ENCODE assay signal across 8 mouse cellular contexts in the genomic region with DNA sequence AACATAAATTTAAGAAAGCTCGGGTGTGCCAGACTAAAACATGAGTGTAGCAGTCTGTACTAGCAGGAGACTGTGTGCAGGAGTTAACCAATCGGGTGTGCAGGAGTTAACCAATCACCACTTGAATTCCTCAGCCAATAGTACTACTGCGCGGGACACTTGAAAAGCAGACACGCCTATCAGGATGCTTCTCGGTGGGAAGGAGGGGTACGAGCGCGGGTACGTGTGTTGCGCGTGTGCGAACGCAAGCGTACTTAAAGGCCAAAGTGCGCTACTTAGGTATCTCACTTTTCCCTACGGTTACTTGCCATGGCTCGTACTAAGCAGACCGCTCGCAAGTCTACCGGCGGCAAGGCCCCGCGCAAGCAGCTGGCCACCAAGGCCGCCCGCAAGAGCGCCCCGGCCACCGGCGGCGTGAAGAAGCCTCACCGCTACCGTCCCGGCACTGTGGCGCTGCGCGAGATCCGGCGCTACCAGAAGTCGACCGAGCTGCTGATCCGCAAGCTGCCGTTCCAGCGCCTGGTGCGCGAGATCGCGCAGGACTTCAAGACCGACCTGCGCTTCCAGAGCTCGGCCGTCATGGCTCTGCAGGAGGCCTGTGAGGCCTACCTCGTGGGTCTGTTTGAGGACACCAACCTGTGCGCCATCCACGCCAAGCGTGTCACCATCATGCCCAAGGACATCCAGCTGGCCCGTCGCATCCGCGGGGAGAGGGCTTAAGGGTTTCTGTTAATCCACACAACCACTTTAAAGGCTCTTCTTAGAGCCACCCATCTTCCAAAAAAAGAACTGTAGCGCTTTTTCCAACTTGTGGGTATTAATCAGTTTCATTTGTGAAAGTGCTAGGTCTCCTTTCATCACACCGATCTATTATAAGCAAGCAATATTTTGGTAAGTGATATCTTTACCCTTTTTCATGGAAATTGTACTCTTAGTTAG. TPM values are rescaled to one million over a fixed set of nuclear protein-coding genes. Genes with fewer than 3 reads are reported as not detected.
DNase-seq lines count a peak whose midpoint lies in the region; ATAC-seq lines count a peak whose summit lies in the region.
"Not testable (repeated sequence)": the region's sequence is repeated elsewhere in the genome, so short reads cannot be mapped to it uniquely, and the experiment has no call there.

Gene Hist1h3g (plus strand): TSS at position 286 of the 939 bp plus-strand sequence.

- H3K27me3 ChIP-seq in hindbrain, embryonic 16.5 days (replicated peaks; ENCODE audit: control insufficient read depth, insufficient read depth, low read length) = not testable (repeated sequence)

- peak; percentile 94 for ATAC-seq in hindbrain, embryonic 16.5 days

- H3K9ac ChIP-seq in hindbrain, embryonic 16.5 days (ENCODE audit: low read depth, low read length) = peak within 1 kb of the TSS; percentile 47

- WGBS in hindbrain, embryonic 16.5 days = under 1% methylated on average over 36 of the region's 62 CpGs

- H3K4me3 ChIP-seq in hindbrain, embryonic 16.5 days (ENCODE audit: low read length) = peak within 1 kb of the TSS; percentile 48

- H3K36me3 ChIP-seq in hindbrain, embryonic 16.5 days (ENCODE audit: control insufficient read depth, insufficient read depth, low read length) = not testable (repeated sequence)

- peak within 1 kb of the TSS; percentile 63 for H3K4me2 ChIP-seq in hindbrain, embryonic 16.5 days (ENCODE audit: low read length)

- peaks cover 25% of the 10 kb centered on the region for H3K4me1 ChIP-seq in hindbrain, embryonic 16.5 days (ENCODE audit: control insufficient read depth, insufficient read depth, low read depth, low read length)

- H3K9me3 ChIP-seq in hindbrain, embryonic 16.5 days (ENCODE audit: control insufficient read depth, low read length) = not testable (repeated sequence)

- peak within 1 kb of the TSS; percentile 70 for H3K27ac ChIP-seq in hindbrain, embryonic 16.5 days (ENCODE audit: low read depth, low read length)

- DNase-seq in ZHBTc4 (ENCODE audit: low read depth, low spot score) = peak; percentile 98
- peak; percentile 72 to 84 for DNase-seq in cerebellum, postnatal 4 days (ENCODE audit: low spot score in 2 of 2)
- DNase-seq in gastrocnemius, adult 18-20 months (ENCODE audit: low spot score) = peak; percentile 79
- peak; percentile 88 to 91 for DNase-seq in left cerebral cortex, adult 18-20 months (ENCODE audit: low spot score in 2 of 2)
- DNase-seq in lung, postnatal 4 days = peak; percentile 87 to 92
- DNase-seq in right cerebral cortex, adult 18-20 months = peak; percentile 93
- peak; percentile 57 for DNase-seq in urinary bladder, adult 2 months (ENCODE audit: low spot score)

RNA-seq across cellular contexts. Expression of gene Hist1h3g, which starts in this region (rescaled TPM):
- total RNA-seq in gastrocnemius, adult 18-20 months (2021) = under 1 TPM; 0.55 to 0.57 TPM
- 0.66 TPM in 1 of 2 replicates, not detected in the other for polyA plus RNA-seq in hindbrain, embryonic 16.5 days (2015; fragmentation: Nextera tagmentation; extraction: Ambion mirVana)
- 1 to 10 TPM; 3.1 to 3.5 TPM for total RNA-seq in left cerebral cortex, adult 18-20 months (2021)
- polyA plus RNA-seq in urinary bladder, adult 2 months (2012; rRNA removed) = 0.40 and 0.90 TPM in 2 replicates

Comparison
In these comparisons a context has a peak if more than half of its experiments do, and no peak if none do; other contexts are left out.
1. Peak in every context shown above with its lines: DNase-seq, ATAC-seq, H3K4me3 ChIP-seq and H3K27ac ChIP-seq.
2. Peak in DNase-seq in gastrocnemius, adult 18-20 months; RNA of the gene not detected or under 1 TPM.
3. Peak in ATAC-seq, H3K4me3 ChIP-seq, H3K27ac ChIP-seq, H3K9ac ChIP-seq and H3K4me2 ChIP-seq in hindbrain, embryonic 16.5 days; RNA of the gene not detected or under 1 TPM.
4. Peak in DNase-seq in urinary bladder, adult 2 months; RNA of the gene not detected or under 1 TPM.